Mouse (Mus musculus) kidney, embryonic 14.5 days (tissue): ENCODE data around the gene Trim10. TPM values are rescaled to one million over a fixed set of nuclear protein-coding genes. Genes with fewer than 3 reads are reported as not detected.
"Not testable (repeated sequence)": the region's sequence is repeated elsewhere in the genome, so short reads cannot be mapped to it uniquely, and the experiment has no call there.

Source experiments
- ATAC-seq: fragments of 200-750 bp; cut with Nextera tagmentation; 2 replicates; pipeline ENCODE4 v1.8.0; 2017; ENCODE audit warnings: moderate number of reproducible peaks, mild to moderate bottlenecking, moderate TSS enrichment, moderate library complexity; ENCODE audit not compliant: low FRiP score, low TSS enrichment
- H3K27ac ChIP-seq: fragments of 300-500 bp; sonication (generic); 2 replicates; pipeline ENCODE4 v1.5.1; 2014; ENCODE audit warnings: low read depth, mild to moderate bottlenecking, low read length, moderate library complexity, mixed read lengths
- H3K27me3 ChIP-seq: fragments of 300-500 bp; sonication (generic); 2 replicates; pipeline ENCODE4 v1.6.1; 2014; ENCODE audit warnings: mild to moderate bottlenecking, low read length; ENCODE audit not compliant: control insufficient read depth, insufficient read depth
- H3K36me3 ChIP-seq: fragments of 300-500 bp; sonication (generic); 2 replicates; pipeline ENCODE4 v1.6.1; 2014; ENCODE audit warnings: low read length, mixed read lengths; ENCODE audit not compliant: control insufficient read depth, insufficient read depth
- H3K4me1 ChIP-seq: fragments of 300-500 bp; sonication (generic); 2 replicates; pipeline ENCODE4 v1.6.1; 2014; ENCODE audit warnings: low read length, mixed read lengths; ENCODE audit not compliant: control insufficient read depth, insufficient read depth
- H3K4me2 ChIP-seq: fragments of 300-500 bp; sonication (generic); replicated peaks from 2 replicates; pipeline ENCODE4 v1.6.1; 2014; ENCODE audit warnings: low read depth, mild to moderate bottlenecking, low read length
- H3K4me3 ChIP-seq: fragments of 300-500 bp; sonication (generic); 2 replicates; pipeline ENCODE4 v1.5.1; 2014; ENCODE audit warnings: mild to moderate bottlenecking, low read length
- H3K9ac ChIP-seq: fragments of 300-500 bp; sonication (generic); 2 replicates; pipeline ENCODE4 v1.6.1; 2014; ENCODE audit warnings: low read depth, mild to moderate bottlenecking, low read length, moderate library complexity
- H3K9me3 ChIP-seq: fragments of 300-500 bp; sonication (generic); 2 replicates; pipeline ENCODE4 v1.6.1; 2016; ENCODE audit warnings: low read length; ENCODE audit not compliant: control insufficient read depth
- WGBS: fragments of 180-500 bp; shearing (Covaris S2); extraction: QIAGEN DNeasy Blood & Tissue Kit; methylation state at CpG from one replicate; pipeline ENCODE4 v1.1.7; 2014; 5-methylcytosine and 5-hydroxymethylcytosine counted together
- polyA plus RNA-seq: library from polyadenylated mRNA; unstranded; fragments of >200 nt; fragmentation: Nextera tagmentation; extraction: Ambion mirVana; gene quantifications from 2 replicates; pipeline ENCODE4 v1.2.1, GENCODE M21; 2014

Gene Trim10
- polyA plus RNA-seq, 1 experiment from 2014 or later, result 2.9 TPM

DNA sequence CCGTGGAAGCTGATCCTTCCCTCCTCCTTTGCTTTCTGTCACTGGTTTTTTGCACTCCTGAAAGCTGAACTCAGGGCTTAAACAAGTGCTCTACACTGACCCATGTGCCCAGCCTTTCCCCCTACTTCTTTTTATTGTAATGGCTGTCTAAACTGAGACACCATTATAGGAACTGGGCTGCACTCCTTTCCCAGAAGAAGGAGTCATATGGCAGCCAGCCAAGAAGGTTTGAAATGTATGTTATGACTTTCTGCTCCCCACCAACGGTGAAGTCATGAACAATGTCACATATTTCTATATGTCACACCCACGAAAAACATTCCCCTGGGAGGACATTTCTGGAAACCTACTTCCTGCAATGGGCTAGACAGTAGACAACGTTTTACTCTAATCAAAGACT lies 5.3 kb downstream of the Trim10 start:
- ATAC-seq, result no peak
- Histone ChIP-seq H3K27ac (no peak overlapping the region), H3K27me3 (no peaks in the 10 kb centered on the region), H3K4me2 (no peak overlapping the region), H3K9ac (no peak overlapping the region), H3K4me3 (no peak overlapping the region), H3K9me3 (no peaks in the 10 kb centered on the region), H3K36me3 (no peaks in the 10 kb centered on the region), H3K4me1 (no peaks in the 10 kb centered on the region)
- 47% methylated on average over 4 of the region's 4 CpGs for WGBS

DNA sequence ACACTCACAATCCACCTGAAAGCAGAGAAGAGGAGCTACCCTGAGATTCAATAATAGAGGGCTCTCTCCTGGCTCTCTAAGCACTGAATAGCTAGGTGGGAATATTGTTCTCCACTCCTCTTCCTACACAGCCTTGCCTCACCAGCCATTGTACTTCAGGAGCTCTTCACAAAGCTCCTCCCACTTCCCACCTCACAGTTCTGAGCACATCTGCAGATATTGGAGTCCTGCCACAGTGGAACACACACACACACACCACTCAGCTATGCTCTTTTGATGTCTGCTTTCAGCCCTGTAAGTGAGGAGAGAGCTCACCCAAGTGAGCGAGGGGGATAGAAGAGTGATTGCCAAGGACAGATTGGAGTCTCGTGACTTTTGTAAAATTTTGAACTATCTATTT lies 14.0 kb downstream of the Trim10 start:
- Histone ChIP-seq H3K9ac (no peak overlapping the region), H3K27ac (no peak overlapping the region), H3K27me3 (no peaks in the 10 kb centered on the region), H3K9me3 (no peaks in the 10 kb centered on the region), H3K4me3 (no peak overlapping the region), H3K4me1 (no peaks in the 10 kb centered on the region), H3K36me3 (no peaks in the 10 kb centered on the region), H3K4me2 (no peak overlapping the region)
- no peak for ATAC-seq
- WGBS, result 77% methylated on average over 2 of the region's 2 CpGs

DNA sequence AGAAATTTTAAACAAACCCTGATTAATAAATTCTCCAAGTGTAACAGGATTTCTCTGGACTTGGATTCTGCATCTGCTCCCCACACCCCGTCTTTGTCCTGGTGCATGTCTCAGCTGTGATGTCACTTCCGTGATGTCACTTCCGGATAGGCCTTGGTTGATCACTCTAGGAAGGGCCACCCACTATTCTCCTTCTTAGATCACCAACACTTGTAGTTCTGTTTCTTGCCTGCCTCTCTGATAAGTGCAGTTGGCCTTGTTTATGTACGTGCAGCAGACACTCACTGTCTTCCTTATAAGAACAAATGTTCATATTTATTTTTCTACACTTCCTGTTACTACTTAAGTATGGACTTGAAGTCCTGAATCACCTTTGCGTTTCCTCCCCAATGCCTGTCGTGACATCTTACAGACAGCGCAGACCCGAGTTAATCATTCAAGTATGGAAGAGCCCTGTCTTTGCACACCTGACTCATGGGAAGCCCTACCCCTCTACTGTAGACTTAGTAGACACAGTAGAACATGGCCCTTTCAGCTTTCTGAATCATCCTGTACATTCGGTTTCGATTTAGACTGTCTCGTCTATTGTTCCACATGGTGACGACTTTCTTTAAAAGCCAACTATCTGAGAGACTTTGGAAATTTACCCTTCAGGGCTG lies 15.9 kb downstream of the Trim10 start:
- Histone ChIP-seq H3K27ac (no peak overlapping the region), H3K4me3 (no peak overlapping the region), H3K4me1 (no peaks in the 10 kb centered on the region), H3K4me2 (no peak overlapping the region), H3K9ac (no peak overlapping the region), H3K27me3 (no peaks in the 10 kb centered on the region), H3K36me3 (no peaks in the 10 kb centered on the region), H3K9me3 (no peaks in the 10 kb centered on the region)
- 94% methylated on average over 12 of the region's 12 CpGs for WGBS
- ATAC-seq, result no peak

DNA sequence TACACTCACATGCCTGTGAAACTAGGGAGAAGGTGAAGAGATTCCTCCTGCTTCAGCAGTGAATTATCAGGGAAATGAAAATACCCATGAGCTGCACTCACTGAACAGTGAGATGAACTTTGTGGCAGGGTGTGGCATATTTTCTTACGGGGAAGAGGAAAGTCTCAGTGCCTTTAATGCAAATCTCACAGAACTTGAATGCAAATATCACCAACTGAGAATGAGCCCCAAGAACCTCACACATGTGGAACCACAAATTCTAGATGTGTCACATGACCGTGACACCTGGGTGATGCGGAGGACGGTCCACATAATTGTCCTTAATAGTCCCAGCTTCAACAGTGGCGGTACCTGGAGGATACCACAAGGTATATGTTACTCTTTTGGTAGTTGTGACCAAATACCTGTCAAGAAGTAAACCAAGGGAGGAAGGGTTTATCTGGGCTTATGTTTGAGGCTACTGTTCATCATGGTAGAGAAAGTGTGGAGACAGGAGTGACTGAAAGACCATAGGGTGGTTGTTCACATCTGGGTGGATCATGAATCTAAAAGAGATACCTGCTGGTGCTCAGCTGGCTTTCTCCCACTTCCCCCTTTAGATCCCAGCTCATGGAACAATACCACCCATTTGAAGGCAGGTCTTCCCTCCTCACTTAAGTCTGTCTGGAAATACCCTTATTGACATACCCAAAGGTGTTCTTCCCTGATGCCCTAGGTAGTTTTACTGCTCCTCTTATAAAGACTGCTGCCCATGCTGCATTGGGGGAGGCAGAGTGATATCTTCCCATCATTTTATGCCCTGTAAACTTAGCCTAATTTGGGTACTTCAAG lies 20.9 kb downstream of the Trim10 start, which contains the start of gene Trim40:
Gene Trim40 (minus strand): TSS at position 51 of the 831 bp plus-strand sequence.
- WGBS, result 81% methylated on average over 5 of the region's 5 CpGs
- Histone ChIP-seq H3K9me3 (no peaks in the 10 kb centered on the region), H3K9ac (no peak within 1 kb of the TSS), H3K4me1 (no peaks in the 10 kb centered on the region), H3K4me3 (no peak within 1 kb of the TSS), H3K27me3 (no peaks in the 10 kb centered on the region), H3K36me3 (no peaks in the 10 kb centered on the region), H3K4me2 (no peak within 1 kb of the TSS), H3K27ac (no peak within 1 kb of the TSS)
- ATAC-seq, result no peak

DNA sequence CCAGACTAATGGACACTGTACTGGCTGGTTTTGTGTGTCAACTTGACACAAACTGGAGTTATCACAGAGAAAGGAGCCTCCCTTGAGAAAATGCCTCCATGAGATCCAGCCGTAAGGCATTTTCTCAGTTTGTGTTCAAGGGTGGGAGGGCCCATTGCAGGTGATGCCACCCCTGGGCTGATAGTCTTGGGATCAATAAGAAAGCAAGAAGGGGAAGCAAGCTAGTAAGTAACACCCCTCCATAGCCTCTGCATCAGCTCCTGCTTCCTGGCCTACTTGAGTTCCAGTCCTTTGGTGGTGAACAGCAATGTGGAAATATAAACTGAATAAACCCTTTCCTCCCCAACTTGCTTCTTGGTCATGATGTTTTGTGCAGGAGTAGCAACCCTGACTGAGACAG lies 22.1 kb downstream of the Trim10 start:
- WGBS, result 77% methylated on average over 1 of the region's 1 CpGs
- not testable (repeated sequence) for H3K4me2 ChIP-seq, ATAC-seq

DNA sequence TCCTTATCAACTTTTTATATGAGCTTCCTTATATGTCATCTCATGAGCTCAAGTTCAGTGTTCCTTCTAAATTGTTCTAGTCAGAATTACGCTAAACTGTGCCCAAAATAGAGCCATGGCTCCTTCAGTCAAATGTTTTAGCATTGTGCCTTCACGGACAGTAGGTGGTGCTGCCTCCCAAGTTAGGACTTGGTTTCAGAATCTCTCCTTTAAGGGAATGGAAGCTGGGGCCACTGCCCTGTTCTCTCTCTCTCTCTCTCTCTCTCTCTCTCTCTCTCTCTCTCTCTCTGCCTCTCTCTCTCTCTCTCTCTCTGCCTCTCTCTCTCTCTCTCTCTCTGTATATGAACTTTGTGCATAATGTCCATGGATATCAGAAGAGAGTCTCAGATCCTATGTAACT lies 23.0 kb downstream of the Trim10 start:
- WGBS, result 11% methylated on average over 2 of the region's 2 CpGs
- Histone ChIP-seq H3K9me3 (no peaks in the 10 kb centered on the region), H3K4me1 (no peaks in the 10 kb centered on the region), H3K4me2 (no peak overlapping the region), H3K9ac (no peak overlapping the region), H3K4me3 (no peak overlapping the region), H3K36me3 (no peaks in the 10 kb centered on the region), H3K27ac (no peak overlapping the region), H3K27me3 (no peaks in the 10 kb centered on the region)
- ATAC-seq, result no peak

More for the DNA sequence above, 22.1 kb downstream of the Trim10 start:
- not testable (repeated sequence) for H3K27ac ChIP-seq, H3K9me3 ChIP-seq, H3K36me3 ChIP-seq, H3K9ac ChIP-seq, H3K4me1 ChIP-seq, H3K27me3 ChIP-seq, H3K4me3 ChIP-seq

DNA sequence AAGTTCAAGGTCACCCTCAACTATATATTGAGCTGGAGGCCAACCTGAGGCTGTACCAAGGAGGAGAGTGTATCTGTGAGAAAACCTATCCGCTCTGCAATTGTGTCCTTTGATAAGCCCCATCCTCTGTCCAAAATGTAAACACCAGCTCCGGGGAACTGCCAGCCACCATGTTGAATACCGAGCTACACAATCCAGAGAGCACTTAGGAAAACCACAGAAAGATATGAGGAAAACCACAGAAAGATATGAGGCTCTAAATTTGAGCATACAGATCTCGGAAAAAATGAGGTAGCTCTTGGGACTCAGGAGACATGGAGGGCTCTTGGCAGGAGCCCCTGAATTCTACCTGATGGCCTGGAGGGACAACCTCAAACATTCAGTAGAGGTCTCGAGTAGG lies 24.0 kb downstream of the Trim10 start:
- H3K4me2 ChIP-seq, result no peak overlapping the region
- 82% methylated on average over 5 of the region's 5 CpGs for WGBS
- H3K36me3 ChIP-seq, result no peaks in the 10 kb centered on the region
- no peak overlapping the region for H3K4me3 ChIP-seq
- H3K4me1 ChIP-seq, result no peaks in the 10 kb centered on the region
- no peaks in the 10 kb centered on the region for H3K27me3 ChIP-seq
- H3K27ac ChIP-seq, result no peak overlapping the region
- no peaks in the 10 kb centered on the region for H3K9me3 ChIP-seq
- no peak overlapping the region for H3K9ac ChIP-seq
- ATAC-seq, result no peak

DNA sequence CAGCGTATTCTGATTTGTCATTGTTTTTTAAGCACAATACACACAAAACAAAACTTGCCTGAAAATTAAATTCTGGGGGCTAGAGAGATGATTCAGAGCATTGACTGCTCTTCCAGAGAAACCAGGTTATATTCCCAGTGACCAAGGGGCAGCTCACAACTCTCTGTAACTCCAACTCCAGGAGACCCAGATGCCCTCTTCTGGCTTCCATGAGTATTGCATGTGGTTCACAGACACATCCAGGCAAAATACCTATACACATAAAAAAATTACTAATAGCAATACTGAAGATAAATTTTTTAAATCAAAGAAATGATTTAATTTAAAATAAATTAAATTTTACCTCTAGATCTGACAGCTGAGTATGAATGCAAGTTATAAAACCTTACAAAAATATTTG lies 27.2 kb downstream of the Trim10 start:
- no peak for ATAC-seq
- Histone ChIP-seq H3K27ac (no peak overlapping the region), H3K4me2 (no peak overlapping the region), H3K36me3 (no peaks in the 10 kb centered on the region), H3K9ac (no peak overlapping the region), H3K4me1 (no peaks in the 10 kb centered on the region), H3K4me3 (no peak overlapping the region), H3K9me3 (no peaks in the 10 kb centered on the region), H3K27me3 (no peaks in the 10 kb centered on the region)
- 88% methylated on average over 1 of the region's 1 CpGs for WGBS

GRCm38 (mm10) chr17:36897065-36897464 lies 27.7 kb downstream of the Trim10 start:
- H3K9me3 ChIP-seq, result no peaks in the 10 kb centered on the region
- no peak overlapping the region for H3K4me2 ChIP-seq
- no peaks in the 10 kb centered on the region for H3K27me3 ChIP-seq
- H3K27ac ChIP-seq, result no peak overlapping the region
- no peak for ATAC-seq
- no peaks in the 10 kb centered on the region for H3K4me1 ChIP-seq
- H3K9ac ChIP-seq, result no peak overlapping the region
- no peak overlapping the region for H3K4me3 ChIP-seq
- no peaks in the 10 kb centered on the region for H3K36me3 ChIP-seq
